Mouse (Mus musculus) spleen, embryonic (tissue): ENCODE measurements around the gene Hist1h2bq.
"Not testable (repeated sequence)": the region's sequence is repeated elsewhere in the genome, so short reads cannot be mapped to it uniquely, and the experiment has no call there.

Experiments used
- CTCF ChIA-PET: fragments of 350-600 bp; sonication (Branson Sonifier 250); formaldehyde crosslinking; loops from one replicate; lab custom pipeline; 2022; lab: Charles Lee

The Hist1h2bq gene

GRCm38 (mm10) chr13:21789925-21790324 lies 20.1 kb downstream of the Hist1h2bq start:
- CTCF ChIA-PET = no interaction called here

GRCm38 (mm10) chr13:21787760-21788593 lies 22.0 kb downstream of the Hist1h2bq start:
- CTCF ChIA-PET = no interaction called here

- CTCF ChIA-PET = not testable (repeated sequence)
Measured at GRCm38 (mm10) chr13:21786899-21787629, 22.9 kb downstream of the Hist1h2bq start, which contains the start of the genes Hist1h2an and Hist1h2bp. Hist1h2an (minus strand) TSS chr13:21787218. Hist1h2bp (plus strand) TSS chr13:21787461.

- CTCF ChIA-PET = no interaction called here
Measured at GRCm38 (mm10) chr13:21786189-21786898, 23.7 kb downstream of the Hist1h2bq start.

- CTCF ChIA-PET = no interaction called here
Measured at GRCm38 (mm10) chr13:21784311-21784710, 25.7 kb downstream of the Hist1h2bq start.

GRCm38 (mm10) chr13:21783734-21784161 lies 26.2 kb downstream of the Hist1h2bq start:
- CTCF ChIA-PET = interaction anchor here (0.6 kb wide), 1 partner anchor 28 kb away, joined by 3 read pairs; no protein-coding TSS in a partner anchor

GRCm38 (mm10) chr13:21783255-21783617 lies 26.8 kb downstream of the Hist1h2bq start, which contains the start of gene Hist1h3i:
Hist1h3i (minus strand) TSS chr13:21783370.
- CTCF ChIA-PET = no interaction called here

- CTCF ChIA-PET = interaction anchor here (0.6 kb wide), 1 partner anchor 72 kb away, joined by 3 read pairs; no protein-coding TSS in a partner anchor
Measured at GRCm38 (mm10) chr13:21782361-21783254, 27.4 kb downstream of the Hist1h2bq start.

GRCm38 (mm10) chr13:21781639-21782038 lies 28.4 kb downstream of the Hist1h2bq start:
- CTCF ChIA-PET = interaction anchor here (0.7 kb wide), 1 partner anchor 1801 kb away, joined by 3 read pairs; no protein-coding TSS in a partner anchor

GRCm38 (mm10) chr13:21781021-21781555 lies 28.9 kb downstream of the Hist1h2bq start:
- CTCF ChIA-PET = no interaction called here

- CTCF ChIA-PET = no interaction called here
Measured at GRCm38 (mm10) chr13:21779767-21780731, 29.9 kb downstream of the Hist1h2bq start, which contains the start of gene Hist1h1b. Hist1h1b (minus strand) TSS chr13:21780625.

- CTCF ChIA-PET = interaction anchor here (0.6 to 0.7 kb wide), 3 partner anchors 25 to 1773 kb away, joined by 3 to 4 read pairs (median 3); partner anchors contain the start of genes Hist1h2bn and Hist1h4f
Measured at GRCm38 (mm10) chr13:21778814-21779766, 30.9 kb downstream of the Hist1h2bq start.
